Mouse (Mus musculus): Measurements from ENCODE around the gene Slc5a10. TPM values are rescaled to one million over a fixed set of nuclear protein-coding genes. Genes with fewer than 3 reads are reported as not detected.

Slc5a10 gene
- polyA plus RNA-seq, 1 experiment from 2014 or later: not detected

GRCm38 (mm10) chr11:61713157-61713855 lies 7.3 kb downstream of the Slc5a10 start:
- Histone ChIP-seq H3K4me2 (replicated peaks) (no peak overlapping the region), H3K9ac (no peak overlapping the region; the same call in 1 of the 2 replicates), H3K4me3 (replicated peaks; ENCODE audit: low read length) (no peak overlapping the region), H3K27ac (no peak overlapping the region), H3K9me3 (ENCODE audit: control insufficient read depth, low read length) (no peaks in the 10 kb centered on the region), H3K27me3 (ENCODE audit: control insufficient read depth, insufficient read depth, low read length) (no peaks in the 10 kb centered on the region), H3K4me1 (replicated peaks; ENCODE audit: control insufficient read depth, insufficient read depth, low read length) (no peaks in the 10 kb centered on the region), H3K36me3 (replicated peaks; ENCODE audit: control insufficient read depth, insufficient read depth) (no peaks in the 10 kb centered on the region)
- 60% methylated on average over 15 of the region's 15 CpGs for WGBS
- no peak for ATAC-seq (ENCODE audit: low FRiP score)
- DNase-seq (ENCODE audit: low spot score): no peak

GRCm38 (mm10) chr11:61708928-61709327 lies 11.7 kb downstream of the Slc5a10 start:
- Histone ChIP-seq H3K27me3 (ENCODE audit: control insufficient read depth, insufficient read depth, low read length) (no peaks in the 10 kb centered on the region), H3K4me3 (replicated peaks; ENCODE audit: low read length) (no peak overlapping the region), H3K4me2 (replicated peaks) (no peak overlapping the region), H3K9ac (no peak overlapping the region), H3K4me1 (replicated peaks; ENCODE audit: control insufficient read depth, insufficient read depth, low read length) (no peaks in the 10 kb centered on the region), H3K9me3 (ENCODE audit: control insufficient read depth, low read length) (no peaks in the 10 kb centered on the region), H3K27ac (no peak overlapping the region), H3K36me3 (replicated peaks; ENCODE audit: control insufficient read depth, insufficient read depth) (no peaks in the 10 kb centered on the region)
- ATAC-seq (ENCODE audit: low FRiP score) (no peak), DNase-seq (ENCODE audit: low spot score) (no peak)
- 68% methylated on average over 3 of the region's 3 CpGs for WGBS

- Histone ChIP-seq H3K9me3 (ENCODE audit: control insufficient read depth, low read length) (no peaks in the 10 kb centered on the region), H3K4me1 (replicated peaks; ENCODE audit: control insufficient read depth, insufficient read depth, low read length) (no peaks in the 10 kb centered on the region), H3K36me3 (replicated peaks; ENCODE audit: control insufficient read depth, insufficient read depth) (no peaks in the 10 kb centered on the region), H3K27me3 (ENCODE audit: control insufficient read depth, insufficient read depth, low read length) (no peaks in the 10 kb centered on the region), H3K4me3 (replicated peaks; ENCODE audit: low read length) (no peak overlapping the region), H3K4me2 (replicated peaks) (no peak overlapping the region), H3K9ac (no peak overlapping the region), H3K27ac (no peak overlapping the region)
- no peak for DNase-seq (ENCODE audit: low spot score)
- 73% methylated on average over 4 of the region's 4 CpGs for WGBS
- ATAC-seq (ENCODE audit: low FRiP score): no peak
Observed at GRCm38 (mm10) chr11:61706232-61706631, 14.4 kb downstream of the Slc5a10 start.

GRCm38 (mm10) chr11:61705581-61705980 lies 15.0 kb downstream of the Slc5a10 start:
- Histone ChIP-seq H3K4me1 (replicated peaks; ENCODE audit: control insufficient read depth, insufficient read depth, low read length) (no peaks in the 10 kb centered on the region), H3K9ac (no peak overlapping the region), H3K27me3 (ENCODE audit: control insufficient read depth, insufficient read depth, low read length) (no peaks in the 10 kb centered on the region), H3K4me2 (replicated peaks) (no peak overlapping the region), H3K9me3 (ENCODE audit: control insufficient read depth, low read length) (no peaks in the 10 kb centered on the region), H3K4me3 (replicated peaks; ENCODE audit: low read length) (no peak overlapping the region), H3K36me3 (replicated peaks; ENCODE audit: control insufficient read depth, insufficient read depth) (no peaks in the 10 kb centered on the region), H3K27ac (no peak overlapping the region)
- ATAC-seq (ENCODE audit: low FRiP score) (no peak), DNase-seq (ENCODE audit: low spot score) (no peak)
- 93% methylated on average over 2 of the region's 2 CpGs for WGBS

- H3K4me2 ChIP-seq (replicated peaks): no peak overlapping the region
- WGBS: 95% methylated on average over 5 of the region's 5 CpGs
- no peaks in the 10 kb centered on the region for H3K27me3 ChIP-seq (ENCODE audit: control insufficient read depth, insufficient read depth, low read length)
Observed at GRCm38 (mm10) chr11:61702494-61702893, 18.1 kb downstream of the Slc5a10 start.

GRCm38 (mm10) chr11:61701696-61702095 lies 18.9 kb downstream of the Slc5a10 start:
- ATAC-seq (ENCODE audit: low FRiP score): no peak
- Histone ChIP-seq H3K4me1 (replicated peaks; ENCODE audit: control insufficient read depth, insufficient read depth, low read length) (no peaks in the 10 kb centered on the region), H3K9ac (no peak overlapping the region), H3K36me3 (replicated peaks; ENCODE audit: control insufficient read depth, insufficient read depth) (no peaks in the 10 kb centered on the region), H3K9me3 (ENCODE audit: control insufficient read depth, low read length) (no peaks in the 10 kb centered on the region), H3K4me3 (replicated peaks; ENCODE audit: low read length) (no peak overlapping the region), H3K27ac (no peak overlapping the region), H3K4me2 (replicated peaks) (no peak overlapping the region), H3K27me3 (ENCODE audit: control insufficient read depth, insufficient read depth, low read length) (no peaks in the 10 kb centered on the region)
- no peak for DNase-seq (ENCODE audit: low spot score)
- WGBS: 34% methylated on average over 5 of the region's 5 CpGs

More at GRCm38 (mm10) chr11:61702494-61702893, 18.1 kb downstream of the Slc5a10 start:
- Histone ChIP-seq H3K27ac (no peak overlapping the region), H3K36me3 (replicated peaks; ENCODE audit: control insufficient read depth, insufficient read depth) (no peaks in the 10 kb centered on the region), H3K9ac (no peak overlapping the region), H3K4me1 (replicated peaks; ENCODE audit: control insufficient read depth, insufficient read depth, low read length) (no peaks in the 10 kb centered on the region), H3K9me3 (ENCODE audit: control insufficient read depth, low read length) (no peaks in the 10 kb centered on the region), H3K4me3 (replicated peaks; ENCODE audit: low read length) (no peak overlapping the region)
- DNase-seq (ENCODE audit: low spot score) (no peak), ATAC-seq (ENCODE audit: low FRiP score) (no peak)

GRCm38 (mm10) chr11:61699933-61700332 lies 20.7 kb downstream of the Slc5a10 start:
- peak; percentile 36 for DNase-seq (ENCODE audit: low spot score)
- Histone ChIP-seq H3K4me2 (replicated peaks) (no peak overlapping the region), H3K36me3 (replicated peaks; ENCODE audit: control insufficient read depth, insufficient read depth) (no peaks in the 10 kb centered on the region), H3K9ac (no peak overlapping the region), H3K4me1 (replicated peaks; ENCODE audit: control insufficient read depth, insufficient read depth, low read length) (no peaks in the 10 kb centered on the region), H3K27ac (no peak overlapping the region), H3K4me3 (replicated peaks; ENCODE audit: low read length) (no peak overlapping the region), H3K9me3 (ENCODE audit: control insufficient read depth, low read length) (no peaks in the 10 kb centered on the region), H3K27me3 (ENCODE audit: control insufficient read depth, insufficient read depth, low read length) (no peaks in the 10 kb centered on the region)
- 43% methylated on average over 4 of the region's 4 CpGs for WGBS
- no peak for ATAC-seq (ENCODE audit: low FRiP score)

GRCm38 (mm10) chr11:61699460-61699859 lies 21.2 kb downstream of the Slc5a10 start:
- H3K27me3 ChIP-seq (ENCODE audit: control insufficient read depth, insufficient read depth, low read length): no peaks in the 10 kb centered on the region
- DNase-seq (ENCODE audit: low spot score) (no peak), ATAC-seq (ENCODE audit: low FRiP score) (no peak)
- no peak overlapping the region for H3K9ac ChIP-seq
- H3K4me3 ChIP-seq (replicated peaks; ENCODE audit: low read length): no peak overlapping the region
- H3K36me3 ChIP-seq (replicated peaks; ENCODE audit: control insufficient read depth, insufficient read depth): no peaks in the 10 kb centered on the region
- WGBS: 96% methylated on average over 5 of the region's 5 CpGs
- no peaks in the 10 kb centered on the region for H3K9me3 ChIP-seq (ENCODE audit: control insufficient read depth, low read length)
- H3K4me2 ChIP-seq (replicated peaks): no peak overlapping the region
- no peaks in the 10 kb centered on the region for H3K4me1 ChIP-seq (replicated peaks; ENCODE audit: control insufficient read depth, insufficient read depth, low read length)
- no peak overlapping the region for H3K27ac ChIP-seq

- Histone ChIP-seq H3K4me3 (replicated peaks; ENCODE audit: low read length) (no peak overlapping the region), H3K4me1 (replicated peaks; ENCODE audit: control insufficient read depth, insufficient read depth, low read length) (no peaks in the 10 kb centered on the region), H3K9ac (no peak overlapping the region), H3K27ac (no peak overlapping the region), H3K27me3 (ENCODE audit: control insufficient read depth, insufficient read depth, low read length) (no peaks in the 10 kb centered on the region), H3K9me3 (ENCODE audit: control insufficient read depth, low read length) (no peaks in the 10 kb centered on the region), H3K4me2 (replicated peaks) (no peak overlapping the region), H3K36me3 (replicated peaks; ENCODE audit: control insufficient read depth, insufficient read depth) (no peaks in the 10 kb centered on the region)
- DNase-seq (ENCODE audit: low spot score): no peak
- ATAC-seq (ENCODE audit: low FRiP score): no peak
Observed at GRCm38 (mm10) chr11:61698852-61699251, 21.8 kb downstream of the Slc5a10 start.

- no peaks in the 10 kb centered on the region for H3K27me3 ChIP-seq (ENCODE audit: control insufficient read depth, insufficient read depth, low read length)
- no peak overlapping the region for H3K9ac ChIP-seq
- 88% methylated on average over 5 of the region's 5 CpGs for WGBS
- H3K4me1 ChIP-seq (replicated peaks; ENCODE audit: control insufficient read depth, insufficient read depth, low read length): no peaks in the 10 kb centered on the region
- ATAC-seq (ENCODE audit: low FRiP score) (no peak), DNase-seq (ENCODE audit: low spot score) (no peak)
- H3K27ac ChIP-seq: no peak overlapping the region
- no peak overlapping the region for H3K4me3 ChIP-seq (replicated peaks; ENCODE audit: low read length)
- H3K9me3 ChIP-seq (ENCODE audit: control insufficient read depth, low read length): no peaks in the 10 kb centered on the region
- H3K36me3 ChIP-seq (replicated peaks; ENCODE audit: control insufficient read depth, insufficient read depth): no peaks in the 10 kb centered on the region
- no peak overlapping the region for H3K4me2 ChIP-seq (replicated peaks)
Observed at GRCm38 (mm10) chr11:61692996-61693395, 27.6 kb downstream of the Slc5a10 start.
